Mouse (Mus musculus): ENCODE results near the gene Pou1f1. TPM values are rescaled to one million over a fixed set of nuclear protein-coding genes. Genes with fewer than 3 reads are reported as not detected.
A peak's percentile ranks its signal among the peaks of the same experiment; 100 is the strongest.

The Pou1f1 gene
- polyA plus RNA-seq, 1 experiment: not detected

- H3K4me3 ChIP-seq: no peak overlapping the region
- TF ChIP-seq POLR2A (IDR thresholded peaks at IDR 0.05; ENCODE audit: insufficient read length, low read depth) (no peak), REST (IDR thresholded peaks at IDR 0.05; ENCODE audit: insufficient read depth, insufficient read length) (no peak), CEBPB (IDR thresholded peaks at IDR 0.05; ENCODE audit: insufficient read depth, poor library complexity, severe bottlenecking) (no peak), TCF3 (IDR thresholded peaks at IDR 0.05; ENCODE audit: insufficient read length, low read depth) (no peak), MYOD1 (IDR thresholded peaks at IDR 0.05; ENCODE audit: control insufficient read depth in 1 of 3, insufficient read length in 2 of 3, low read depth in 2 of 3) (no peak), MYOG (IDR thresholded peaks at IDR 0.05; ENCODE audit: control insufficient read depth in 1 of 3, insufficient read depth in 1 of 3, insufficient read length in 2 of 3, low read depth in 2 of 3) (no peak), TCF12 (IDR thresholded peaks at IDR 0.05; ENCODE audit: insufficient read depth, poor library complexity, severe bottlenecking) (no peak), POLR2AphosphoS2 (IDR thresholded peaks at IDR 0.05; ENCODE audit: insufficient read length, low read depth) (no peak), USF1 (IDR thresholded peaks at IDR 0.05; ENCODE audit: low read depth) (no peak), MAX (IDR thresholded peaks at IDR 0.05; ENCODE audit: low read depth) (no peak), E2F4 (IDR thresholded peaks at IDR 0.05; ENCODE audit: insufficient read depth) (no peak), SRF (IDR thresholded peaks at IDR 0.05; ENCODE audit: control insufficient read depth, insufficient read length, low read depth) (no peak)
- H3K79me2 ChIP-seq (ENCODE audit: control insufficient read depth, insufficient read depth): no peaks in the 10 kb centered on the region
- no peak overlapping the region for H3K4me2 ChIP-seq (ENCODE audit: low read depth)
- H3ac ChIP-seq (ENCODE audit: control insufficient read depth, insufficient read length): no peak overlapping the region
- no peaks in the 10 kb centered on the region for H3K27me3 ChIP-seq (ENCODE audit: control insufficient read depth, insufficient read depth, insufficient read length)
- no peaks in the 10 kb centered on the region for H3K36me3 ChIP-seq (ENCODE audit: control insufficient read depth, insufficient read depth)
These were observed 11.4 kb downstream of the Pou1f1 start for GRCm38 (mm10) chr16:65531663-65532062.

- TF ChIP-seq MYOD1 (IDR thresholded peaks at IDR 0.05; ENCODE audit: control insufficient read depth in 1 of 3, insufficient read length in 2 of 3, low read depth in 2 of 3) (no peak), REST (IDR thresholded peaks at IDR 0.05; ENCODE audit: insufficient read depth, insufficient read length) (no peak), CEBPB (IDR thresholded peaks at IDR 0.05; ENCODE audit: insufficient read depth, poor library complexity, severe bottlenecking) (no peak), MAX (IDR thresholded peaks at IDR 0.05; ENCODE audit: low read depth) (no peak), USF1 (IDR thresholded peaks at IDR 0.05; ENCODE audit: low read depth) (no peak), MYOG (IDR thresholded peaks at IDR 0.05; ENCODE audit: control insufficient read depth in 1 of 3, insufficient read depth in 1 of 3, insufficient read length in 2 of 3, low read depth in 2 of 3) (no peak), POLR2A (IDR thresholded peaks at IDR 0.05; ENCODE audit: insufficient read length, low read depth) (no peak), E2F4 (IDR thresholded peaks at IDR 0.05; ENCODE audit: insufficient read depth) (no peak)
- Histone ChIP-seq H3ac (ENCODE audit: control insufficient read depth, insufficient read length) (no peak overlapping the region), H3K4me3 (no peak overlapping the region), H3K36me3 (ENCODE audit: control insufficient read depth, insufficient read depth) (no peaks in the 10 kb centered on the region), H3K4me2 (ENCODE audit: low read depth) (peak overlapping the region; percentile 7), H3K79me2 (ENCODE audit: control insufficient read depth, insufficient read depth) (no peaks in the 10 kb centered on the region), H3K27me3 (ENCODE audit: control insufficient read depth, insufficient read depth, insufficient read length) (no peaks in the 10 kb centered on the region)
These were observed 13.1 kb downstream of the Pou1f1 start for GRCm38 (mm10) chr16:65533315-65533999.

GRCm38 (mm10) chr16:65543676-65544293 lies 23.5 kb downstream of the Pou1f1 start:
- Histone ChIP-seq H3K36me3 (ENCODE audit: control insufficient read depth, insufficient read depth) (peaks cover 43% of the 10 kb centered on the region), H3K27me3 (ENCODE audit: control insufficient read depth, insufficient read depth, insufficient read length) (no peaks in the 10 kb centered on the region), H3K4me3 (no peak overlapping the region), H3K79me2 (ENCODE audit: control insufficient read depth, insufficient read depth) (no peaks in the 10 kb centered on the region), H3K4me2 (ENCODE audit: low read depth) (no peak overlapping the region), H3ac (ENCODE audit: control insufficient read depth, insufficient read length) (no peak overlapping the region)
- TF ChIP-seq POLR2A (IDR thresholded peaks at IDR 0.05; ENCODE audit: insufficient read length, low read depth) (no peak), REST (IDR thresholded peaks at IDR 0.05; ENCODE audit: insufficient read depth, insufficient read length) (no peak), SRF (IDR thresholded peaks at IDR 0.05; ENCODE audit: control insufficient read depth, insufficient read length, low read depth) (no peak), TCF3 (IDR thresholded peaks at IDR 0.05; ENCODE audit: insufficient read length, low read depth) (no peak), USF1 (IDR thresholded peaks at IDR 0.05; ENCODE audit: low read depth) (no peak), MYOD1 (IDR thresholded peaks at IDR 0.05; ENCODE audit: control insufficient read depth in 1 of 3, insufficient read length in 2 of 3, low read depth in 2 of 3) (no peak), TCF12 (IDR thresholded peaks at IDR 0.05; ENCODE audit: insufficient read depth, poor library complexity, severe bottlenecking) (no peak), CEBPB (IDR thresholded peaks at IDR 0.05; ENCODE audit: insufficient read depth, poor library complexity, severe bottlenecking) (no peak), MYOG (IDR thresholded peaks at IDR 0.05; ENCODE audit: control insufficient read depth in 1 of 3, insufficient read depth in 1 of 3, insufficient read length in 2 of 3, low read depth in 2 of 3) (no peak), POLR2AphosphoS2 (IDR thresholded peaks at IDR 0.05; ENCODE audit: insufficient read length, low read depth) (no peak)

- Histone ChIP-seq H3K27me3 (ENCODE audit: control insufficient read depth, insufficient read depth, insufficient read length) (no peaks in the 10 kb centered on the region), H3K79me2 (ENCODE audit: control insufficient read depth, insufficient read depth) (no peaks in the 10 kb centered on the region), H3K4me2 (ENCODE audit: low read depth) (no peak overlapping the region), H3K36me3 (ENCODE audit: control insufficient read depth, insufficient read depth) (peaks cover 17% of the 10 kb centered on the region), H3ac (ENCODE audit: control insufficient read depth, insufficient read length) (no peak overlapping the region), H3K4me3 (no peak overlapping the region)
- TF ChIP-seq SRF (IDR thresholded peaks at IDR 0.05; ENCODE audit: control insufficient read depth, insufficient read length, low read depth): no peak
- TF ChIP-seq POLR2AphosphoS2 (IDR thresholded peaks at IDR 0.05; ENCODE audit: insufficient read length, low read depth): no peak
- TF ChIP-seq TCF3 (IDR thresholded peaks at IDR 0.05; ENCODE audit: insufficient read length, low read depth): no peak
- TF ChIP-seq MAX (IDR thresholded peaks at IDR 0.05; ENCODE audit: low read depth): no peak
- no peak for TF ChIP-seq POLR2A (IDR thresholded peaks at IDR 0.05; ENCODE audit: insufficient read length, low read depth)
These were observed 28.6 kb downstream of the Pou1f1 start for GRCm38 (mm10) chr16:65548960-65549359.
